Mouse (Mus musculus): ENCODE results near the gene Ofcc1.

The Ofcc1 gene

GRCm38 (mm10) chr13:40243821-40244220 is 117.4 kb downstream of the Ofcc1 start:
- no peak for DNase-seq (ENCODE audit: low spot score)

- no peak for DNase-seq (ENCODE audit: low spot score)
Measured at GRCm38 (mm10) chr13:40236356-40236755, 124.9 kb downstream of the Ofcc1 start.

DNA sequence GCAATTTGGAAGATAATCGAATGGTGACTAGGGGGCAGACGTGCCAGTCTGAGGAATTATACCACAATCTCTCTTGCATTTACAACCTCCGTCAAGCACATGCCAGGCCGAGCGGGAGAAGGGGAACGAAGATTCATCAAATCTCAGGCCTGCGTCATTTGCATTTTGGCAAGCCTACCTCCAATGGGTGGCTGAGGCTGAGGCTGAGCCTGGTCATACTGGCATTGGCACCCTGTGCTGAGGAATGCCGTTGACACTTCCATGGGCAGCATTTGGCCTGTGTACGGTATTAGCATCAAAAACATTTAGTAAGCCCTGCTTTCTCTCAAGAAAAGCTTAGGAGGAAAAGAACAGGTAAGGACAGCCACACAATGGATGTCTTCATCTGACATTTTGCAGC is 152.9 kb downstream of the Ofcc1 start:
- no peak for DNase-seq (ENCODE audit: low spot score)

GRCm38 (mm10) chr13:40181786-40182185 is 179.5 kb downstream of the Ofcc1 start:
- no peak for DNase-seq (ENCODE audit: low spot score)

DNA sequence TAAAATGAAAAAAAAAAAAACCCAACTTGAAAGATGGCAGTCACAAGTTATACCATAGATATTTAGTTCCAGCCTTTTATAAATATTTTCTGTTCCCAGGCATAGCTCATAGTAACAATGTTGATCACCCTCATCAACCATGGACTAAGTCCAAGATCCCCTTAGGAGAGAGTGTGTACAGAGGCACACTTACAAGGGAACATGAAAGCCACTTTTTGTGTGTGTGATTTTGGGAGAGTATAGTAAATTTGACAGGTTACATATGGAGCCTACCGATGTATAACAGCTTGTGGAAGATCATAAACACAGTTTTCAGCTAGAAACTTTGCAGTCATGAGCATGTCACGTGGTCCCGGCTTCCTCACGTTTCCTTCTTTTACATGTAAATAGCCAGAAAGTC is 189.5 kb downstream of the Ofcc1 start:
- DNase-seq (ENCODE audit: low spot score) = no peak

DNA sequence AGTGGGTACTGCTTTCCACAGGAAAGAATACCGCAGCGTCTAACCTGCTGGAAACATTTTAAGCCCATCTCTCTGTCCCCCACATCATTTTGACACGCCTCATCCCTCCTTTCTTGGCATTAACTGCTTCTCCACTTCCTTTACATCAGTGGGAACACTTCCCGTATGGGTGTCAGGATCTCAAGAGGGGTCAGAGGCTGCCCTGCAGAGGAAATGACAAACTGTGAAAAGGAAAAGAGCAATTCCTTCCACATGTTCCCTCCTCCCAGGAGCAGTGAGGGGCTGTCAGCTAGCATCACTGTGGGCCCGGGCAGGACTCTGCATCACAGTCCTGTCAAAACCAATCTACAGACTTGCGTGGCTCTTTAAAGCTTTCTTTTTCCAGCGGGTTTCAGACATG is 193.4 kb downstream of the Ofcc1 start:
- DNase-seq (ENCODE audit: low spot score) = no peak

DNA sequence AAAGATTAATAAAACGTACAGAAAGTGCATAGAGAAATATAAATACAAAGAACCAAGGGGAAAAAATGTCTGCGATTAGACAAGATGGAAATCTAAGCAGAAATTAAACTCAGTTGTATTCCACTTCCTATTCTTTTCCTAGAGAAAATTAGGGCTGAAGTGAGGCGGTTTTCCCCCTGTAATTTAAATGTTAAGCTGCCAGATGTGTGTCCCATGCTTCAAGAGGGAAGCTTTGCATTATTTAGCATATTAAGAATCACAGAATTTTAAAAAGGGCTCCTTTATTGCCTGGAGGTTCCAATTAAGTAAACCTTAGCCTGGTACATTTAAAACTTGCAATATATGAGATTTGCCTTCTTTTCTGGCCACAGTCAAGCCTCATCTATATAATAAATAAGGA is 205.8 kb downstream of the Ofcc1 start:
- no peak for DNase-seq (ENCODE audit: low spot score)

- DNase-seq (ENCODE audit: low spot score) = no peak
Measured at GRCm38 (mm10) chr13:40139906-40140305, 221.3 kb downstream of the Ofcc1 start.

- no peak for DNase-seq (ENCODE audit: low spot score)
Measured at GRCm38 (mm10) chr13:40136096-40136495, 225.2 kb downstream of the Ofcc1 start.

DNA sequence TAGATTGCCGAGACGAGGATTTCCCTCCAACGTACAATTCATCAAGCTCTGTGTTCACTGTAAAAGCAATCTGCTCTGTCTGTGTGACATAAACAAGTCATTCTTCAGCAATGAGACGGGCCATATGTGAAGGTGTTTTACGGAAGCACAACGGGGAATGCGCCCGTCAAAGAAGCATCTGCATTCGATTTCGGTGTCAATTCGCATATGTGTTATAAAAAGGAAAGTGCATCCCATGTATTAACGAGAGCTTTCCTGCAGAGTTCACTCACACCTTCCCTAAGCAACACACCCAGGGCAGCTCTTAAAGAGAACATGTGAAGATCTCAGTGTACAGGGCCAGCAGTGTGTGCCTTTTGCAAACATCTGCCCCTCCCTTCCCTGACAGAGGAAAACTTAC is 225.6 kb downstream of the Ofcc1 start:
- no peak for DNase-seq (ENCODE audit: low spot score)

DNA sequence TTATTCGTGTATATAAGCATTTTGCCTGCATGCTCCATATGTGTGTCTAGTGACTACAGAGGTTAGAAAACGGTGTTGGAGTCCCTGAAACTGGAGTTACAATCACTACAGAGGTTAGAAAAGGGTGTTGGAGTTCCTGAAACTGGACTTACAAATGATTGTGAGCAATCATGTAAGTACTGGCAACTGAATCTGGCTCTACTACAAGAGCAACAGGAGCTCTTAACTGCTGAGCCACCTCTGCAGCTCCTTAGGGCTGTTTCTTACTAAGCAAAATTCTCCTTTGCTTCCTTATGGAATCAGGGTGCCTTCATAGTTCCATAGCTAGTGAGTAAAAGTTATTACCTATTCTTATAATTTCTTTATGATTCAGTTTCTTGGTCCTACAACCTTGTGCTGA is 237.4 kb downstream of the Ofcc1 start:
- DNase-seq (ENCODE audit: low spot score) = no peak

DNA sequence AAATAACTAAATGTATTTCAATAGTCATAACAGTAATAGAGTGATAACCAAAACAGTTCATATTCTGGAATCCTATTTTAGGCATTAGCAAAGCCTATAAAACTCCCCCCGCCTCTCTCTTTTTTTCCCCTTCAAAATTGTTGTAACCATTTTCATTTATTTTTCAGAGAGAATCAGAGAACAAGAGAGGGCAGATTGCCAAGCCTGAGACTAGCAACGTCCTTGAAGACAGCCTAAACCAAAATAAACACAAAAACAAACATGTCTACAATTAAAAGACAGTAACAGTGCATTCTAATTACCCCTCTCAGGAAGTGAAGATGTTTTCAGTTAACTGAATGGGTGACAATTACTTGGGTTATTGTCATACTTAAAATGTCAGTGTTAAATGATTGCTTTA is 248.9 kb downstream of the Ofcc1 start:
- no peak for DNase-seq (ENCODE audit: low spot score)

GRCm38 (mm10) chr13:40076236-40076635 is 285.0 kb downstream of the Ofcc1 start:
- no peak for DNase-seq (ENCODE audit: low spot score)

GRCm38 (mm10) chr13:40074850-40075416 is 286.3 kb downstream of the Ofcc1 start:
- no peak for DNase-seq (ENCODE audit: low spot score)

DNA sequence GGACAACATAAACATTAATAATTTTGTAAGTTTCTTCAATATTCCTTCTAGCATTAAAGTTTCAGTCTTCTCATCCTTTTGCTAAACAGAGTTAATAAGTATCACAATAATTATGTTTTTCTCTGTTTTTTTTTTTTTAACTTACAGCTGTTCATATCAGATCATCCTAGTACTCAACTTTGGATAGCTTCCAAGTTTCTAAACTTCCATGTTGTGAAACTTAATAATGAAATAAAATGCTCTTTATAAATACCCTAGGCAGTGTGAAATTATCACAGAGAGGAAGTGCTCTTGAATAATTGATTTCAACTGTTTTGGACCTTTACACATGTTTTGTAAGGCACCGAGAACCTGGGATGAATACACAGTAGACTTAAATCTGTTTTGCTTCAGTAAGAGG is 291.2 kb downstream of the Ofcc1 start:
- no peak for DNase-seq (ENCODE audit: low spot score)

DNA sequence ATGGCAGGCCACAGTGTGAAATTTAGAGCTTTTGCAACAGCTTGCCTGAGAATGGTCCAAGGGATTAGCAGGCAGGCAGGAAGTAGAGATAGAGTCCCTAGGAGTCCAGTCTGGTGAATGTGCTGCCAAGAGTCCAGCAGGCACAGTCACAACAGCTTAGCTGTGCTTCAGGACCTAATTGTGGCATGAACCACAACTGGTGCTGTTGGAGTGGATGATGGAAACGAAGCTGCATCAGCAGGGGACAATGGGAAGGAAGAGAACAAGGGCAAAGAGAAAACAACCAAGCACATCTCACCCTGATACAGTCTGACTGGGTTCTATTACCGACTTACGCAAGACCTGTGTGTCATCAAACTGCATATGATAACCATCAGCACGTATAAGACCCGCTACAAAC is 300.0 kb downstream of the Ofcc1 start:
- no peak for DNase-seq (ENCODE audit: low spot score)

DNA sequence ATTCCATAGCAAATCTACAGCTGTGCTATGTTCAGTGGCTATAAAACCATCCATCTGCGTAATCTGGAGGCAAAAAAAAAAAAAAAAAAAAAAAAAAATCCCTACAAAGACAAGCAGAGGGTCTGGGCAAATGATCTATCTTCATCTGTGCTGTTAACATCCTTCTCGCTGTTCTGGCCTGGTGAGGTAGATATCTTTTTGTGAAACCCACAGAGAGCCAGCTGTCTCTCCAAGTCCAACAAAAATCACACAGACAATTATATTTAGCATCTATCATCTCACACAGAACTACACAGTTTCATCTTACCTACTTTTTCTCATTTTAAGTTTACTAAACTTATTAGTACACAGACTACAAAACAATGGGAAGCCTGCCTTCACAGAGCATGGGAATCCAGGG is 323.4 kb downstream of the Ofcc1 start:
- no peak for DNase-seq (ENCODE audit: low spot score)

GRCm38 (mm10) chr13:40036981-40037765 is 324.1 kb downstream of the Ofcc1 start:
- no peak for DNase-seq (ENCODE audit: low spot score)

DNA sequence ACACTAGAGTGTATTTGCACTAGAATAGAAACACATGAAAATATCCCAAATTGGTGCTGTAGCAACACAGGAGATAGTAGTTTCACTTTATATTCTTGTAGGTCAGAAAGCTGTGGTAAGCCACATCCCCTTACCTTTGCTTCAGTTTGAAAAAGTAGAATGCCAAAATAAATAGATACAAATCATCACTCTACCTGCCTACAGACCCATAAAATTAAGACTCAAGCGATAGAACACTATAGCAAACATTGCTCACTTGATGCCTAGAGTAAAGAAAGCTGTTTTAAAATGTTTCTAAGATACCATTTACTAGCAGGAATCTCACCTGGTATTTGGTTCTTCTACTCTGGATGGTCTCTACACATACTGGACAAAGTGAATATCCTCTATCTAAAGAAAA is 331.8 kb downstream of the Ofcc1 start:
- DNase-seq (ENCODE audit: low spot score) = no peak

DNA sequence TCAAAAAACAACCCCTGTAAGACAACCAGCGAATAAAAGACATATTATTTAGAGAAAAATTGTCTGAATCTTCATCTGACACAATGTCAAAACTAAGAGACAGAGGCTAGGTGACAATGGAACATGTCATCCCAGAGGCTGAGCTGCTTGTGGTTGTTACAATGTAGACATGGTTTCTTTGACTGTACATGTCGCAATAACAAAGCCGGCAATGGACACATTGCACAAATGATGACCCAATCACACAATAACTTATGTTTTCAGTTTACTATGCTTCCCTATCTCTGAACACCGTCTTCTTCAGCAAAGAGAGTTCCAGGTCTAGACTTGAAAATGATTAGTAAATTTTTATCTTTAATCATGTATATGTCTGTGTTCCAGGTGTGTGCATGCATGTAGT is 332.4 kb downstream of the Ofcc1 start:
- DNase-seq (ENCODE audit: low spot score) = no peak

DNA sequence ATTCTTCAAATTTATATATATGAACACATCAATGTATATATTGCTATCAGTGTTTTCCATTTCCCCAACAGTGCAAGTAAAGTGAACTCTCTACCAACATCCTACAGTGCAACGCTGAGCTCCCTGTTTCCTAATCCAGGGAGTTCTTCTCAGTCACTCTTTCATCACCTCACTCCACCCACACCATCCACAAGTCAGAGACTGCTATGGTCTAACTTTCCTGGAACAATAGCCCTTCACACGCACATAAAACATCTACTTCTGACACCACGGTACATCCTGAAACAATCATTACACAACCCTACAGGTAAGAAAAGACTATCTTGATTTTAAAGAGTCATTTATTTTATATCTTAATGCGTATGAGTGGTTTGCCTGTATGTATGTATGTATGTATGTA is 335.4 kb downstream of the Ofcc1 start:
- no peak for DNase-seq (ENCODE audit: low spot score)

- no peak for DNase-seq (ENCODE audit: low spot score)
Measured at GRCm38 (mm10) chr13:40023201-40023777, 338.0 kb downstream of the Ofcc1 start.

GRCm38 (mm10) chr13:40022609-40023008 is 338.6 kb downstream of the Ofcc1 start:
- no peak for DNase-seq (ENCODE audit: low spot score)

- DNase-seq (ENCODE audit: low spot score) = no peak
Measured at GRCm38 (mm10) chr13:40000236-40000635, 361.0 kb downstream of the Ofcc1 start.

Data from ovary, postnatal 10 days (tissue).